Mouse (Mus musculus) heart, postnatal 0 days (tissue): ENCODE results near the gene Asic2.

Source experiments
- CTCF ChIP-seq: IDR thresholded peaks from 2 replicates; pipeline ENCODE4 v1.5.1; 2016; ENCODE audit warnings: antibody characterized with exemption, control low read depth, low read depth
- EP300 ChIP-seq: IDR thresholded peaks from 2 replicates; pipeline ENCODE4 v1.6.1; 2016; ENCODE audit warnings: antibody characterized with exemption, low read depth

GRCm38 (mm10) chr11:81272677-81273418, 695.4 kb downstream of the Asic2 start:
- TF ChIP-seq CTCF (no peak), EP300 (no peak)
